Mouse (Mus musculus) heart, adult 18-20 months (tissue): ENCODE data around the gene Uhrf1. TPM values are rescaled to one million over a fixed set of nuclear protein-coding genes. Genes with fewer than 3 reads are reported as not detected.
"Not testable (repeated sequence)": the region's sequence is repeated elsewhere in the genome, so short reads cannot be mapped to it uniquely, and the experiment has no call there.

ENCODE experiments used
- DNase-seq, 2 experiments: peaks; one replicate each; pipeline ENCODE4 v3.0.0; 2021 to 2022; ENCODE audit warnings: mixed read lengths in 1 of 2
- long read RNA-seq, 2 experiments: library from polyadenylated mRNA; stranded (forward); transcript quantifications; one replicate each; pipeline ENCODE4 v2.0.0; 2021
- total RNA-seq, 2 experiments: library from RNA; stranded (reverse); gene quantifications; 2 replicates each; pipeline ENCODE4 v1.2.3; 2021

The Uhrf1 gene
- 1 to 10 TPM; 1.4 to 2.5 TPM for total RNA-seq
- long read RNA-seq, experiment 1 = 0 reads
- long read RNA-seq, experiment 2, partial matches to known transcripts = 0 of 2 reads
- long read RNA-seq, experiment 2, other reads (novel, unspliced or antisense) = 1 of 2 reads

GRCm38 (mm10) chr17:56303160-56303846, at the start of gene Uhrf1:
TSS of gene Uhrf1 (plus strand) at chr17:56303321.
- DNase-seq = peak; percentile 76 to 83

- no peak for DNase-seq
These were observed 48.4 kb upstream of the Uhrf1 start for GRCm38 (mm10) chr17:56254695-56255094.

GRCm38 (mm10) chr17:56255429-56255828, 47.7 kb upstream of the Uhrf1 start:
- DNase-seq = peak in 1 of 2 experiments; percentile 52

- peak; percentile 99 for DNase-seq
These were observed 47.3 kb upstream of the Uhrf1 start for GRCm38 (mm10) chr17:56255863-56256238.

- DNase-seq = peak; percentile 95 to 99
These were observed 46.8 kb upstream of the Uhrf1 start, which contains the start of gene Fem1a for GRCm38 (mm10) chr17:56256239-56256881. TSS of gene Fem1a (plus strand) at chr17:56256810.

GRCm38 (mm10) chr17:56257181-56257894, 45.8 kb upstream of the Uhrf1 start:
- DNase-seq = peak in 1 of 2 experiments; percentile 42

GRCm38 (mm10) chr17:56258269-56258668, 44.9 kb upstream of the Uhrf1 start:
- peak in 1 of 2 experiments; percentile 33 for DNase-seq

GRCm38 (mm10) chr17:56258812-56259211, 44.3 kb upstream of the Uhrf1 start:
- not testable (repeated sequence) for DNase-seq

- peak in 1 of 2 experiments; percentile 22 for DNase-seq
These were observed 43.7 kb upstream of the Uhrf1 start for GRCm38 (mm10) chr17:56259301-56260037.

- peak; percentile 74 to 86 for DNase-seq
These were observed 42.0 kb upstream of the Uhrf1 start for GRCm38 (mm10) chr17:56261166-56261565.

- DNase-seq = peak; percentile 75 to 76
These were observed 40.5 kb upstream of the Uhrf1 start for GRCm38 (mm10) chr17:56262645-56263094.

- peak; percentile 83 to 88 for DNase-seq
These were observed 39.1 kb upstream of the Uhrf1 start for GRCm38 (mm10) chr17:56264020-56264419.

- DNase-seq = peak; percentile 38 to 53
These were observed 38.1 kb upstream of the Uhrf1 start for GRCm38 (mm10) chr17:56265011-56265410.

- DNase-seq = no peak
These were observed 37.3 kb upstream of the Uhrf1 start for GRCm38 (mm10) chr17:56265869-56266268.

- peak in 1 of 2 experiments; percentile 24 for DNase-seq
These were observed 36.9 kb upstream of the Uhrf1 start for GRCm38 (mm10) chr17:56266271-56266670.

- DNase-seq = peak; percentile 82 to 85
These were observed 33.9 kb upstream of the Uhrf1 start for GRCm38 (mm10) chr17:56269153-56269630.

- DNase-seq = peak in 1 of 2 experiments; percentile 4
These were observed 33.4 kb upstream of the Uhrf1 start for GRCm38 (mm10) chr17:56269741-56270140.

- peak; percentile 8 to 15 for DNase-seq
These were observed 31.4 kb upstream of the Uhrf1 start for GRCm38 (mm10) chr17:56271609-56272253.

- DNase-seq = peak; percentile 4 to 15
These were observed 30.5 kb upstream of the Uhrf1 start for GRCm38 (mm10) chr17:56272644-56273043.

- DNase-seq = peak in 1 of 2 experiments; percentile 11
These were observed 29.6 kb upstream of the Uhrf1 start for GRCm38 (mm10) chr17:56273482-56273881.

GRCm38 (mm10) chr17:56273986-56274385, 29.1 kb upstream of the Uhrf1 start:
- DNase-seq = no peak
